Mouse (Mus musculus): ENCODE measurements around the gene Gm20605.
A peak's percentile ranks its signal among the peaks of the same experiment; 100 is the strongest.

The Gm20605 gene

GRCm38 (mm10) chr5:137613076-137613475 is 15.9 kb upstream of the Gm20605 start:
- no peak for DNase-seq (ENCODE audit: low read depth)

GRCm38 (mm10) chr5:137613550-137613949 is 15.4 kb upstream of the Gm20605 start, which contains the start of gene Pcolce:
Pcolce (minus strand) TSS chr5:137613784.
- peak; percentile 85 for DNase-seq (ENCODE audit: low read depth)

- DNase-seq (ENCODE audit: low read depth), result peak; percentile 34
These were observed 14.1 kb upstream of the Gm20605 start for GRCm38 (mm10) chr5:137614921-137615320.

- no peak for DNase-seq (ENCODE audit: low read depth)
These were observed 13.6 kb upstream of the Gm20605 start for GRCm38 (mm10) chr5:137615347-137615746.

- no peak for DNase-seq (ENCODE audit: low read depth)
These were observed 4.9 kb upstream of the Gm20605 start for GRCm38 (mm10) chr5:137623937-137624530.

- peak; percentile 76 for DNase-seq (ENCODE audit: low read depth)
These were observed 984 bp upstream of the Gm20605 start for GRCm38 (mm10) chr5:137627991-137628390.

GRCm38 (mm10) chr5:137629306-137629721 is 339 bp downstream of the Gm20605 start:
- DNase-seq (ENCODE audit: low read depth), result no peak

GRCm38 (mm10) chr5:137629906-137630545 is 1.1 kb downstream of the Gm20605 start:
- peak; percentile 31 for DNase-seq (ENCODE audit: low read depth)

- DNase-seq (ENCODE audit: low read depth), result peak; percentile 23
These were observed 1.6 kb downstream of the Gm20605 start for GRCm38 (mm10) chr5:137630602-137631001.

- DNase-seq (ENCODE audit: low read depth), result no peak
These were observed 2.2 kb downstream of the Gm20605 start for GRCm38 (mm10) chr5:137631171-137631570.

GRCm38 (mm10) chr5:137631591-137631990 is 2.6 kb downstream of the Gm20605 start:
- no peak for DNase-seq (ENCODE audit: low read depth)

GRCm38 (mm10) chr5:137633397-137634084 is 4.6 kb downstream of the Gm20605 start:
- DNase-seq (ENCODE audit: low read depth), result no peak

- DNase-seq (ENCODE audit: low read depth), result no peak
These were observed 10.5 kb downstream of the Gm20605 start for GRCm38 (mm10) chr5:137639472-137639871.

GRCm38 (mm10) chr5:137641054-137641453 is 12.1 kb downstream of the Gm20605 start, which contains the start of gene Sap25:
Sap25 (plus strand) TSS chr5:137641334.
- DNase-seq (ENCODE audit: low read depth), result peak; percentile 30

GRCm38 (mm10) chr5:137642886-137643285 is 13.9 kb downstream of the Gm20605 start:
- DNase-seq (ENCODE audit: low read depth), result no peak

- no peak for DNase-seq (ENCODE audit: low read depth)
These were observed 15.5 kb downstream of the Gm20605 start for GRCm38 (mm10) chr5:137644484-137644883.

GRCm38 (mm10) chr5:137645091-137645651 is 16.2 kb downstream of the Gm20605 start:
- DNase-seq (ENCODE audit: low read depth), result no peak

GRCm38 (mm10) chr5:137645652-137646091 is 16.7 kb downstream of the Gm20605 start, which contains the start of gene Irs3:
Irs3 (minus strand) TSS chr5:137645714.
- peak; percentile 20 for DNase-seq (ENCODE audit: low read depth)

GRCm38 (mm10) chr5:137647827-137648601 is 19.0 kb downstream of the Gm20605 start:
- DNase-seq (ENCODE audit: low read depth), result peak; percentile 47

GRCm38 (mm10) chr5:137649251-137649650 is 20.3 kb downstream of the Gm20605 start:
- DNase-seq (ENCODE audit: low read depth), result no peak

- no peak for DNase-seq (ENCODE audit: low read depth)
These were observed 20.9 kb downstream of the Gm20605 start for GRCm38 (mm10) chr5:137649669-137650571.

Measured in NIH3T3 (cell line).